Mouse (Mus musculus): ENCODE data around the gene Rplp2. TPM values are rescaled to one million over a fixed set of nuclear protein-coding genes. Genes with fewer than 3 reads are reported as not detected.

Gene Rplp2
- polyA plus RNA-seq, 1 experiment from 2014 or later: 1,010 TPM

- 87% methylated on average over 7 of the region's 7 CpGs for WGBS
- DNase-seq (ENCODE audit: low spot score): no peak
- H3K36me3 ChIP-seq: no peaks in the 10 kb centered on the region
- no peak overlapping the region for H3K4me3 ChIP-seq
- H3K27ac ChIP-seq: no peak overlapping the region
- H3K4me1 ChIP-seq (replicated peaks): peaks cover 9% of the 10 kb centered on the region
- no peaks in the 10 kb centered on the region for H3K27me3 ChIP-seq (ENCODE audit: insufficient read depth, poor library complexity, severe bottlenecking)
- H3K9me3 ChIP-seq: no peaks in the 10 kb centered on the region
Measured at GRCm38 (mm10) chr7:141418970-141419369, 28.2 kb upstream of the Rplp2 start.

DNA sequence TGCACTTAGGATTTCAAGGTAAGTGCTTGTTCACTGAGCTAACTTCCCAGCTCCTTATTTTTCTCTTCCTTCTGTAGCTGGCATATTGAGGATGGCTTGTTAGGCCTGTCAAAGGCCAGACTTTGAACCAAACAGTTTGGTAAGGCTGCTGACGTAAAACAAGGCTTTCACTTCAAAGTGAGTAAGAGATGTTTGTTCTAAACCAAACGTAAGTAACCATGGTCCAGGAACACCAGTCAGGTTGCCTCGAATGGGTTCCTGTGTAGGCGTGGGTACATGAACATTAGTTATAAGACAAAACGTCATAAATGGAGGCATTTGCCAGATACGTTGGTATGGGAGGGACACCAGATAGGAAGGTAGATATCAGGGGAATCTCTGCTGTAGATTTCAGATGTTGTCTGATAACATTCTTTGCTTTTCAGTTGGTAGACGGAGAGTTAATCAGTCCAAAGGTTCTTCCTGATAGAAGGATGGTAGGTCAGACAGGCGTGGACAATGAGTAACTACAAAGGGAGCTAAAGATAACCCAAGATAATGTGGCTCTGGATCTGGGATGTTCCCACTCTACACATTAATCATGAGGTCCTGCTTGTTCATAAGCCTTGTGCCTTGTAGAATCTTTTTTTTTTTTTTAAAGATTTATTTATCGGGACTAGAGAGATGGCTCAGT is 27.0 kb upstream of the Rplp2 start:
- no peak overlapping the region for H3K27ac ChIP-seq
- DNase-seq (ENCODE audit: low spot score): no peak
- H3K27me3 ChIP-seq (ENCODE audit: insufficient read depth, poor library complexity, severe bottlenecking): no peaks in the 10 kb centered on the region
- no peaks in the 10 kb centered on the region for H3K36me3 ChIP-seq
- H3K4me1 ChIP-seq (replicated peaks): no peaks in the 10 kb centered on the region
- 88% methylated on average over 9 of the region's 9 CpGs for WGBS
- H3K4me3 ChIP-seq: no peak overlapping the region
- H3K9me3 ChIP-seq: no peaks in the 10 kb centered on the region

- DNase-seq (ENCODE audit: low spot score): no peak
- H3K9me3 ChIP-seq: no peaks in the 10 kb centered on the region
- no peak overlapping the region for H3K4me3 ChIP-seq
- peaks cover 9% of the 10 kb centered on the region; the same call in 1 of the 2 replicates for H3K27me3 ChIP-seq (ENCODE audit: insufficient read depth, poor library complexity, severe bottlenecking)
- H3K36me3 ChIP-seq: no peaks in the 10 kb centered on the region
- peaks cover 7% of the 10 kb centered on the region for H3K4me1 ChIP-seq (replicated peaks)
- 78% methylated on average over 4 of the region's 4 CpGs for WGBS
- no peak overlapping the region for H3K27ac ChIP-seq
Measured at GRCm38 (mm10) chr7:141423811-141424210, 23.4 kb upstream of the Rplp2 start.

DNA sequence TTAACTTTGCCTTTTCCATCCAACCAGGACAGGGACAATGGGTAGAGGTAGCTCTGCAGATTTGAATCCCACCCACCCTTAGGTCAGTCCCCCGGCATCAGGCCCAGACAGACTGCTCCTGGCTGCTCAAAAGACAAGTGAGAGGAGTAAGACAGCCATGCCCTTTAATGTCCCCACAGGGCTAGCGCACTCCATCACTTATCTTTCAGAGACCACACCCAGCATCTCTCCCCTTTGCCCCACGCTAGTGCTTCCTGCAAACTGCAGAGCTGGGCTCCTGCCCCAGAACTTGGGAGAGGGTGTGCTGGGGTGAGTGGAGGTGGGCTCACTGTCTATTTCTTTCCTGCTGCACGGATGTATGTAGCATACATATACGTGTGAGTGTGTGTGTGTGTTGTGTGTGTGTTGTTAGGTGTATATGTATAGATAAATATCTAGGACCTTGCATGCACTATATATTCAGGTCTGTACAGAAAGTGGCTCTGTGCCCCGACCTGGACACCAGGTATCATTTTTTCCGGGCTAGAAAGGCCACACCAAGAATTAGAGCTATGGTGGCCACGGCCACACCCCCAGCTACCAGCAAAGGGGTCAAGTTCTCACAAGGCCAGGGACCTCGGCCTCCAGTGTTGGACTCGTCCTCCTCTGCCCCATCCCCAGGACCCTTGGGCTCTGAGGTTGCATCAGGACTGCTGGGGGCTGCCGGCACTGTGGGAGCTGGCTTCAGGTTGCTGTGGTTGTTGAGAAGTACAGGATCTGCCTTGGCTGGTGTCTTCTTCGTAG is 20.0 kb upstream of the Rplp2 start:
- H3K9me3 ChIP-seq: no peaks in the 10 kb centered on the region
- H3K4me3 ChIP-seq: no peak overlapping the region
- H3K27ac ChIP-seq: no peak overlapping the region
- H3K36me3 ChIP-seq: peaks cover 19% of the 10 kb centered on the region
- 82% methylated on average over 12 of the region's 12 CpGs for WGBS
- H3K27me3 ChIP-seq (ENCODE audit: insufficient read depth, poor library complexity, severe bottlenecking): peaks cover 9% of the 10 kb centered on the region; the same call in 1 of the 2 replicates
- H3K4me1 ChIP-seq (replicated peaks): peaks cover 29% of the 10 kb centered on the region
- DNase-seq (ENCODE audit: low spot score): no peak

DNA sequence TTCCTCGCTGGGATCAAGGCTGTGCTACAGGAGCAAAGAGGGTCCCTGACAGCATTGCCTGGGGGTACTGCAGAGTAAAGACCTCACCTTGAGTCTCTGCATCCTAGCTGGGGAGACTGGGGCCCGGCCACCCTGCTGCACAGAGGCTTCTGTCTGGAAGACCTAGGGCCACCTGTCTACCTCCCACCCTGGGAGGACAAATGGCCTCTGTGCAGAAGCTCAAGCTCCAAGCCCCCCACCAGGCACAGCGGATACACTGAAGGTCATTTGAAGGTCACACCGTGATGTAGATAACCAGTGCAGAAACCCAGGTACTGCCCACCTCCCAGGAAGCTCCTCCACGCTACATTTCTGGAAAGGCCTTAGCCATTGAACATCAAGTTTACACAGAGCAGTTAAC is 18.5 kb upstream of the Rplp2 start:
- peak overlapping the region; percentile 77 for H3K27ac ChIP-seq
- WGBS: 54% methylated on average over 5 of the region's 5 CpGs
- H3K27me3 ChIP-seq (ENCODE audit: insufficient read depth, poor library complexity, severe bottlenecking): peaks cover 9% of the 10 kb centered on the region; the same call in 1 of the 2 replicates
- no peaks in the 10 kb centered on the region for H3K9me3 ChIP-seq
- no peak for DNase-seq (ENCODE audit: low spot score)
- H3K36me3 ChIP-seq: peaks cover 34% of the 10 kb centered on the region
- H3K4me3 ChIP-seq: peak overlapping the region; percentile 54
- peaks cover 45% of the 10 kb centered on the region for H3K4me1 ChIP-seq (replicated peaks)

DNA sequence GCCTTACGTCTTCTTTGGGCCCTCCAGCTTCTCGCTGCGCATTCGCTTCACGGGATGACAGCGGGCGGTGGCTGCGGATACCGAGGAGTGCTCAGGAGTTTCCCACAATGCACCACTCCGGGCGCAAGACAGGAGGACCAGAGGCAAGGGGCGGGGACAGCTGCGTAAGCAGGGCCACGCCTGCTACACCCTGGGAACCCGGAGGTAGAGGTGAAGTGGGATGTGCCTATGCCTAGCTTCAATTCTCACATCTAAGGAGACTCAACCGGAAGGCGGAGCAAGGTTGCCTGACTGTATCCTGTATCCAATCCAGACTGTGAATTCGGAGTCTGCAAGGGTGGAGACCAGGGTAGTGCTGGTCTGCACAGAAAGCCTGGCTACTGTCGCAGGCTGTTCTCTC is 17.9 kb upstream of the Rplp2 start, which contains the start of gene Cend1:
Gene Cend1 (minus strand): TSS at position 182 of the 400 bp plus-strand sequence.
- peak; percentile 76 for DNase-seq (ENCODE audit: low spot score)
- Histone ChIP-seq H3K4me1 (replicated peaks) (peaks cover 51% of the 10 kb centered on the region), H3K9me3 (no peaks in the 10 kb centered on the region), H3K4me3 (peak within 1 kb of the TSS; percentile 54), H3K27me3 (ENCODE audit: insufficient read depth, poor library complexity, severe bottlenecking) (peaks cover 9% of the 10 kb centered on the region; the same call in 1 of the 2 replicates), H3K36me3 (peaks cover 36% of the 10 kb centered on the region), H3K27ac (peak within 1 kb of the TSS; percentile 77)
- WGBS: 3% methylated on average over 19 of the region's 19 CpGs

DNA sequence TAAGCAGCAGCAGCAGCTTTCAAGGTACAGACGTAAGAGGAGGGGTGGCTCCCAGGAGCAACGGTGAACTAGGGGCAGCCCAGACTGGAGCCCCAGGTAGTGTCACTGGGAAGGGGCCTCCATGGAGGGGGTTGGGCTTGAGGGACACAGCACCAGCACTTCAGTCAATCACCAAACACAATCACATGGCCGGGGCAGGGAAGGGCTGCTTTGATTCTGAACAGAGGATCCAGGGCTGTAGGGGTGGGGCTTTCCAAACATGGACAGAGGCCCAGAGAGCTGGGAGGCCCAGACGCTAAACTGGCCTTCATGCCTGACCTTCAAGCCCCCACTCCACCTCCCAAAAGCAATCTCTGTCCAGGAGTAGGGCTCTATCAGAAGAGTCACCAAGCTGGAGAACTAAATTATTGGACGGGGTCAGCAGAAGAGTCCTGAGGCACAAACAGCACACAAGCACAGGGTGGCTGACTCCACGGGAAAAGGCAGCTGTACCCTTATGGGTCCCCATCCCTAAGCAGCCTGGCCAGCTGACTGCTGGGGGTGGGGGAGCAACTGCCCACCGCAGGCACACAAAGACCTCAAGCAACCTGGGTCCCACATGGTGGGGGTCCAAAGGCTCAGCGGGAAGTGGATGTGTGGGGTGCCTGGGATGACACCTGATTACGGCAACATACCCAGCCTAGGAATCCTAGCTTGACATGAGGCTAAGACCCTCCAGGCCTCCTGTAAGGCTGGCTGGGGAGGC is 17.2 kb upstream of the Rplp2 start:
- Histone ChIP-seq H3K4me3 (peak overlapping the region; percentile 54), H3K27ac (no peak overlapping the region)

DNA sequence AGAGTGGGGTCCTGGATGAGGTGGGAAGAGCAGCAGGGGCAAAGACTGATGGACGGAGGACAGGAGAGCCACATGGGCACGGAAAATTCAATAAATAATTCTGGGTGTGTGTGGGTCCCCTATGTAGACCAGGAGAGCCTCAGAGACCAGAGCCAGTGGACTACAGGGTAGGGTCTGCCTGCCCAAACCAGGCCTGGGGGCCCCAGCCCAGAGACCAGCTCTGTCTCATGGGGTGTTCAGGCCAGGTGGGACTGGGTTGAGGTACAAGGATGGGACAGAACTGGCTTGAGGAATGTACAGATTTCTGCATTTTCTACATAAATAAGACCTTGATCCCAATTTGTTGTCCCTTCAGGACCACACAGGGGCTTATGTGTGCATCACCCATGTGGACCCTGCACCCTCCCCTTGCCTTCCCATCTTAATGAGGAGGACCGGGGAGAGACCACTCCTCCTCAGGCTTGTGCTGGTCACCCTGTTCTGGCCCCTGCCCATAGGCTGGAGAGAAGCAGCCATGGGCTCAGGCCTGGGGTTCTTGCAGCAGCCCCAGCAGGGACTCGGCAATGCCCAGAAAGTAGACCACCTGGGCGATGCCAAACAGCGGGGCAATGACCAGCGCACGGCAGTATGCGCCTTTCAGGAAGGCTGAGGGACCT is 16.5 kb upstream of the Rplp2 start:
- H3K36me3 ChIP-seq: peaks cover 36% of the 10 kb centered on the region
- no peak for DNase-seq (ENCODE audit: low spot score)
- H3K27ac ChIP-seq: no peak overlapping the region
- peaks cover 65% of the 10 kb centered on the region for H3K4me1 ChIP-seq (replicated peaks)
- peaks cover 9% of the 10 kb centered on the region; the same call in 1 of the 2 replicates for H3K27me3 ChIP-seq (ENCODE audit: insufficient read depth, poor library complexity, severe bottlenecking)
- WGBS: 95% methylated on average over 9 of the region's 9 CpGs
- no peaks in the 10 kb centered on the region for H3K9me3 ChIP-seq
- H3K4me3 ChIP-seq: no peak overlapping the region

More for the DNA sequence above, 17.2 kb upstream of the Rplp2 start:
- peaks cover 9% of the 10 kb centered on the region; the same call in 1 of the 2 replicates for H3K27me3 ChIP-seq (ENCODE audit: insufficient read depth, poor library complexity, severe bottlenecking)
- DNase-seq (ENCODE audit: low spot score): no peak
- H3K4me1 ChIP-seq (replicated peaks): peaks cover 58% of the 10 kb centered on the region
- WGBS: 61% methylated on average over 9 of the region's 9 CpGs
- H3K9me3 ChIP-seq: no peaks in the 10 kb centered on the region
- H3K36me3 ChIP-seq: peaks cover 36% of the 10 kb centered on the region

GRCm38 (mm10) chr7:141431434-141432185 is 15.6 kb upstream of the Rplp2 start:
- no peak overlapping the region; the same call in 1 of the 2 replicates for H3K27ac ChIP-seq
- no peaks in the 10 kb centered on the region for H3K9me3 ChIP-seq
- WGBS: 93% methylated on average over 19 of the region's 19 CpGs
- peaks cover 74% of the 10 kb centered on the region for H3K4me1 ChIP-seq (replicated peaks)
- DNase-seq (ENCODE audit: low spot score): no peak
- 0 out of 2 replicates have a peak overlapping the region, but pooled peaks have one; percentile 9 for H3K4me3 ChIP-seq
- H3K36me3 ChIP-seq: peaks cover 36% of the 10 kb centered on the region
- H3K27me3 ChIP-seq (ENCODE audit: insufficient read depth, poor library complexity, severe bottlenecking): peaks cover 9% of the 10 kb centered on the region; the same call in 1 of the 2 replicates

DNA sequence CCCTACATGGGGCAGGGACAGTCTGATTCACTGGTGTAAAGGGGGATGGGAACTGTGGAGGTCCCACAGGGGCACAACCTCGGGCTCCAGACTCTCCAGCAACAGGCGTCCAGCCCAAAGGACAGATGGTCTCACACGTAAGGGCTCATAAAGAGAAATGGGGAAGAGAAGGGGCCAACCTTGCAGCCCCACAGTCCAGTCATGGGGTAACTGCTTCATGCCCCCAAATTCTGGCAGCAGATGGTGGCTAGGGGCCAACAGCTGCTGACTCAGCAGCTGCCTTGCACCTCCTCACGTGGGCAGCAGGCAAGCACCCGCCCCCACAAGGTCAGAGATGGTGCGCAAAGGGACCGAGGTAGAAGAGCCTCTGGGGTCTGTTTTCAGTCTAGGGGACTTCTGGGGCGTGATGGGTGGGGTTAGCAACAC is 15.0 kb upstream of the Rplp2 start:
- Histone ChIP-seq H3K4me3 (no peak overlapping the region), H3K27ac (peak overlapping the region; percentile 16; the same call in 1 of the 2 replicates), H3K36me3 (peaks cover 36% of the 10 kb centered on the region), H3K9me3 (no peaks in the 10 kb centered on the region), H3K4me1 (replicated peaks) (peaks cover 80% of the 10 kb centered on the region), H3K27me3 (ENCODE audit: insufficient read depth, poor library complexity, severe bottlenecking) (peaks cover 9% of the 10 kb centered on the region; the same call in 1 of the 2 replicates)
- no peak for DNase-seq (ENCODE audit: low spot score)
- 87% methylated on average over 8 of the region's 8 CpGs for WGBS

DNA sequence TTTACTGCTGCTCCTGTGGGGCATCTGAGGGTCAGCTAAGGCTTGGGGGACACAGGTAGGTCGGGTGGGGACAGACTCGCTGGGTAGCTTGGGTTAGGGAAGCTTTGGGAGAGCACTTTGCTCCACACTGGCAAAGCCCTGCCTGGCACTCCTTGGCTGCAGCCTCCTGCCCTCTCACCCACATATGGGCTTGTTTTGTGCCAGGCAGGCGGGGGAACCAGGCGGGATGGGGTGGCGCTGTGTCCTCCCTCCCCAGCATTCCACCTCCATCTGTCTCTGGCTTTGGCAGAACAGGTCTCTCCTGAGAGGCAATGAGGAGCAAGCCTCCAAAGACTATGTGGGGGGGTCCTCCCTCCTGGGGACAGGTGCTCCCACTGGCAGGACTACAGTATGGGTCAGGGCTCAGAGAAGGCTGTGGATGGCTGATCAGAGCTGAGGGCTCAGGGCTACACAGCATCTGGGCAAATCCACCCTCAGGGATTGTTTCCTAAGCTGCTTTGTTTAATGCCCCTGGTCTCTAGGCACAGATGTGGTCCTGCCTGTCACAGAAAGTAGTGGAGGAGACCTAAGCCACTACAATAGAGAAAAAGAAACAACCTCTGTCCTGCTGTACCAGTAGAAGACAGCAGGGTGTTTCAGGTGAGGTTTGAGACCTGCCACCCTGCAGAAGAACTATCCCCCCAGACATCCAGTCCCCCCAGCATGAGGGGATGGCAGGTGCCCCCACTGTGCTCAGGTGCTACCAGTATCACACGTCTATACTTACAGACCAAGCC is 14.2 kb upstream of the Rplp2 start:
- H3K27ac ChIP-seq: peak overlapping the region; percentile 16; the same call in 1 of the 2 replicates
- peaks cover 5% of the 10 kb centered on the region; the same call in 1 of the 2 replicates for H3K27me3 ChIP-seq (ENCODE audit: insufficient read depth, poor library complexity, severe bottlenecking)
- H3K36me3 ChIP-seq: peaks cover 37% of the 10 kb centered on the region
- peaks cover 87% of the 10 kb centered on the region for H3K4me1 ChIP-seq (replicated peaks)
- DNase-seq (ENCODE audit: low spot score): no peak
- H3K9me3 ChIP-seq: no peaks in the 10 kb centered on the region
- 89% methylated on average over 6 of the region's 6 CpGs for WGBS
- 0 out of 2 replicates have a peak overlapping the region, but pooled peaks have one; percentile 6 for H3K4me3 ChIP-seq

All from hindbrain, embryonic 10.5 days (tissue).